10 mouse cellular contexts compared by ENCODE assay signal in genomic region chr1:139346602-139347371, GRCm38 (mm10). TPM values are rescaled to one million over a fixed set of nuclear protein-coding genes. Genes with fewer than 3 reads are reported as not detected.
DNase-seq lines count a peak whose midpoint lies in the region; ATAC-seq and TF ChIP-seq lines count a peak whose summit lies in the region.
"Had no signal": no experiment of that assay in that cellular context is flagged by ENCODE, and none has a peak within 500 bp of the region (broad histone marks: within the 10 kb centered on the region; RNA-seq: fewer than 3 reads in every experiment).

No protein-coding gene starts in this region.

- no peak overlapping the region for H3K9ac ChIP-seq in forebrain, postnatal 0 days

- no peaks in the 10 kb centered on the region for H3K27me3 ChIP-seq in forebrain, postnatal 0 days (ENCODE audit: insufficient read depth, low read length)

- WGBS in forebrain, postnatal 0 days, result 13% methylated on average over 11 of the region's 11 CpGs

- peak; percentile 95 for ATAC-seq in forebrain, postnatal 0 days

- TF ChIP-seq CTCF in forebrain, postnatal 0 days (IDR thresholded peaks at IDR 0.05; ENCODE audit: low read depth), result no peak

- peak overlapping the region; percentile 62 for H3K27ac ChIP-seq in forebrain, postnatal 0 days (ENCODE audit: low read depth, low read length)

- peaks cover 18% of the 10 kb centered on the region for H3K4me1 ChIP-seq in forebrain, postnatal 0 days (ENCODE audit: insufficient read depth)

- peak; percentile 10 for DNase-seq in embryo, embryonic 11 days
- DNase-seq in embryo, embryonic 9.5 days (ENCODE audit: extremely low spot score), result no peak
- peak; percentile 75 for DNase-seq in forebrain, postnatal 0 days
- peak; percentile 18 to 28 for DNase-seq in left cerebral cortex, adult 9 months (ENCODE audit: low spot score in 2 of 2)
- DNase-seq in right cerebral cortex, adult 18-20 months, result peak; percentile 18
- DNase-seq in thymus, postnatal 25 days, result no peak
- DNase-seq in thymus, postnatal 0 days (ENCODE audit: low spot score), result no peak
- no peak for DNase-seq in adrenal gland, postnatal 14 days

- H3K9me3 ChIP-seq in forebrain, postnatal 0 days (ENCODE audit: low read length), result no peaks in the 10 kb centered on the region

- no peaks in the 10 kb centered on the region for H3K36me3 ChIP-seq in forebrain, postnatal 0 days (ENCODE audit: insufficient read depth)

- H3K4me2 ChIP-seq in forebrain, postnatal 0 days (ENCODE audit: low read depth), result no peak overlapping the region

- H3K4me3 ChIP-seq in forebrain, postnatal 0 days (ENCODE audit: low read depth, low read length), result no peak overlapping the region

RNA-seq across cellular contexts. Expression of gene Crb1, which starts 30.1 kb away (rescaled TPM):
- 3.2 and 4.8 TPM in 2 replicates for total RNA-seq in forebrain, postnatal 0 days (2014; rRNA removed)
- polyA plus RNA-seq in forebrain, postnatal 0 days (2015; fragmentation: Nextera tagmentation; extraction: Ambion mirVana), result 0.67 and 1.1 TPM in 2 replicates
- not detected in 2 replicates for polyA plus RNA-seq in thymus, postnatal 0 days (2015; fragmentation: Nextera tagmentation; extraction: Ambion mirVana)
- not detected in 2 replicates for total RNA-seq in adrenal gland, postnatal 14 days (2021)
- polyA plus RNA-seq: C2C12; liver, embryonic 16.5 days had no signal

Comparison
In these comparisons a context has a peak if more than half of its experiments do, and no peak if none do; other contexts are left out.
1. DNase-seq: peak in embryo, embryonic 11 days (single experiment), forebrain, postnatal 0 days (single experiment), left cerebral cortex, adult 9 months (2 of 2) and right cerebral cortex, adult 18-20 months (single experiment); none in embryo, embryonic 9.5 days (single experiment), thymus, postnatal 25 days (single experiment), thymus, postnatal 0 days (single experiment) and adrenal gland, postnatal 14 days (single experiment).